Mouse (Mus musculus) forebrain, embryonic 14.5 days (tissue): ENCODE results near the gene Srd5a3. TPM values are rescaled to one million over a fixed set of nuclear protein-coding genes. Genes with fewer than 3 reads are reported as not detected.

Source experiments
- ATAC-seq: fragments of 200-750 bp; cut with Nextera tagmentation; 2 replicates; pipeline ENCODE4 v1.8.0; 2017; ENCODE audit warnings: mild to moderate bottlenecking, moderate library complexity
- DNase-seq: peaks from one replicate; pipeline ENCODE4 v3.0.0-alpha.2; 2015; ENCODE audit warnings: low spot score
- H3K27ac ChIP-seq: fragments of 300-500 bp; sonication (generic); 2 replicates; pipeline ENCODE4 v1.5.1; 2014; ENCODE audit warnings: low read depth, mild to moderate bottlenecking, control low read depth, low read length, moderate library complexity
- H3K27me3 ChIP-seq: fragments of 300-500 bp; sonication (generic); replicated peaks from 2 replicates; pipeline ENCODE4 v1.6.1; 2014; ENCODE audit warnings: low read length, control low read depth, mixed read lengths; ENCODE audit not compliant: control insufficient read depth, insufficient read depth
- H3K36me3 ChIP-seq: fragments of 300-500 bp; sonication (generic); 2 replicates; pipeline ENCODE4 v1.6.1; 2014; ENCODE audit warnings: low read length, control low read depth; ENCODE audit not compliant: control insufficient read depth, insufficient read depth
- H3K4me1 ChIP-seq: fragments of 300-500 bp; sonication (generic); 2 replicates; pipeline ENCODE4 v1.6.1; 2014; ENCODE audit warnings: antibody characterized with exemption, low read length, control low read depth; ENCODE audit not compliant: control insufficient read depth, insufficient read depth
- H3K4me2 ChIP-seq: fragments of 300-500 bp; sonication (generic); 2 replicates; pipeline ENCODE4 v1.6.1; 2014; ENCODE audit warnings: mild to moderate bottlenecking, control low read depth, low read length
- H3K4me3 ChIP-seq: fragments of 300-500 bp; sonication (generic); 2 replicates; pipeline ENCODE4 v1.5.1; 2014; ENCODE audit warnings: low read depth, low read length, control low read depth
- H3K9ac ChIP-seq: fragments of 300-500 bp; sonication (generic); 2 replicates; pipeline ENCODE4 v1.6.1; 2014; ENCODE audit warnings: mild to moderate bottlenecking, low read length, control low read depth, moderate library complexity
- H3K9me3 ChIP-seq: fragments of 300-500 bp; sonication (generic); replicated peaks from 2 replicates; pipeline ENCODE4 v1.6.1; 2016; ENCODE audit warnings: low read length, control low read depth, mixed read lengths; ENCODE audit not compliant: control insufficient read depth
- WGBS: fragments of 180-500 bp; shearing (Covaris S2); extraction: QIAGEN DNeasy Blood & Tissue Kit; methylation state at CpG from one replicate; pipeline ENCODE4 v1.1.7; 2014; 5-methylcytosine and 5-hydroxymethylcytosine counted together
- polyA plus RNA-seq: library from polyadenylated mRNA; unstranded; fragments of >200 nt; fragmentation: Nextera tagmentation; extraction: Ambion mirVana; gene quantifications from 2 replicates; pipeline ENCODE4 v1.2.1, GENCODE M21; 2014

Srd5a3 gene
- polyA plus RNA-seq, 1 experiment from 2014 or later: 13.5 TPM

GRCm38 (mm10) chr5:76127584-76128316 lies 12.3 kb upstream of the Srd5a3 start:
- H3K27ac ChIP-seq: no peak overlapping the region
- no peak overlapping the region for H3K9ac ChIP-seq
- WGBS: 77% methylated on average over 5 of the region's 5 CpGs
- no peaks in the 10 kb centered on the region for H3K9me3 ChIP-seq
- no peaks in the 10 kb centered on the region for H3K27me3 ChIP-seq
- ATAC-seq: no peak
- no peak overlapping the region for H3K4me3 ChIP-seq
- DNase-seq: no peak
- H3K4me1 ChIP-seq: no peaks in the 10 kb centered on the region
- no peaks in the 10 kb centered on the region for H3K36me3 ChIP-seq
- no peak overlapping the region for H3K4me2 ChIP-seq

DNA sequence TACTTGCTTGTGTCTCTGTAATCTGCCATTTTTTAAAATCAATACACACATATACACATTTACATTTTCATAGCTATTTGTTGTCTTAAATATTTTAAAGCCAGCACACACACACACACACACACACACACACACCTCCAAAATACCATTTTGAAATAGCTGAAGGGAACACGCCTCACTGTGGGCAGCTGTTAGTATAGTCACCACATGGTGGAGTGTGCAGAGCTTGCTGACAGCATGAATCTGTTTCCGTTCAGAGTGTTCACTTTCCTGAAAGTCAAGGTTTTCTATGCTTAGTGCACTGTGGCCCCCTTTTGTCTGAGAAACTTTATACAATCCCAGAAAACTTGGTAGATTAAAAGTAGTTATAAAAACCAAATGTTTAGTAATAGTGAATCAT lies 9.8 kb upstream of the Srd5a3 start:
- Histone ChIP-seq H3K27me3 (no peaks in the 10 kb centered on the region), H3K4me3 (no peak overlapping the region), H3K4me1 (no peaks in the 10 kb centered on the region), H3K9me3 (no peaks in the 10 kb centered on the region), H3K27ac (no peak overlapping the region), H3K36me3 (no peaks in the 10 kb centered on the region), H3K9ac (no peak overlapping the region), H3K4me2 (no peak overlapping the region)
- DNase-seq: peak; percentile 22
- no peak for ATAC-seq
- 57% methylated on average over 2 of the region's 2 CpGs for WGBS

DNA sequence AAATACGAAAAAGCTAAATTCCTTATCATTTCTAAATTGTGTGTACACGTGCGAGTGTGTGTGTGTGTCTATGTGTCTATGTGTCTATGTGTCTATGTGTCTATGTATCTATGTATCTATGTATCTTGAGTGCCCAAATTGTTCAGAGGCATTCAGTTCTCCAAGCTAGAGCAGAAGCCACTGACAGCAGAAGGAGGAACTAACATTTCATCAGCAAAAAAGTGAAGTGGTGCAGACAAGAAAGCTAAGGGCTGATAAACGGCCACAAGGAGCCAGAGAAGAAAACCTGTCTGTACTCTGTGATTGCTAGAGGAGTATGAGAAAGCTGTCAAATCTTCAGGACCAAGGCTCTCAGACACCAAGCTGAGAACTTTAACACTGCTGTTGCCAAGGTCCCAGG lies 8.1 kb upstream of the Srd5a3 start:
- DNase-seq (no peak), ATAC-seq (no peak)
- Histone ChIP-seq H3K36me3 (no peaks in the 10 kb centered on the region), H3K27me3 (no peaks in the 10 kb centered on the region), H3K4me2 (no peak overlapping the region), H3K9me3 (no peaks in the 10 kb centered on the region), H3K4me3 (no peak overlapping the region), H3K27ac (no peak overlapping the region), H3K4me1 (no peaks in the 10 kb centered on the region), H3K9ac (no peak overlapping the region)
- 90% methylated on average over 4 of the region's 4 CpGs for WGBS

- WGBS: 91% methylated on average over 1 of the region's 1 CpGs
- no peak overlapping the region for H3K4me2 ChIP-seq
- no peak for ATAC-seq
- DNase-seq: no peak
- no peak overlapping the region for H3K27ac ChIP-seq
- no peaks in the 10 kb centered on the region for H3K9me3 ChIP-seq
- H3K4me3 ChIP-seq: no peak overlapping the region
- no peaks in the 10 kb centered on the region for H3K36me3 ChIP-seq
- no peaks in the 10 kb centered on the region for H3K27me3 ChIP-seq
- peaks cover 6% of the 10 kb centered on the region; the same call in 1 of the 2 replicates for H3K4me1 ChIP-seq
- no peak overlapping the region for H3K9ac ChIP-seq
Measured at GRCm38 (mm10) chr5:76135644-76136043, 4.4 kb upstream of the Srd5a3 start.

DNA sequence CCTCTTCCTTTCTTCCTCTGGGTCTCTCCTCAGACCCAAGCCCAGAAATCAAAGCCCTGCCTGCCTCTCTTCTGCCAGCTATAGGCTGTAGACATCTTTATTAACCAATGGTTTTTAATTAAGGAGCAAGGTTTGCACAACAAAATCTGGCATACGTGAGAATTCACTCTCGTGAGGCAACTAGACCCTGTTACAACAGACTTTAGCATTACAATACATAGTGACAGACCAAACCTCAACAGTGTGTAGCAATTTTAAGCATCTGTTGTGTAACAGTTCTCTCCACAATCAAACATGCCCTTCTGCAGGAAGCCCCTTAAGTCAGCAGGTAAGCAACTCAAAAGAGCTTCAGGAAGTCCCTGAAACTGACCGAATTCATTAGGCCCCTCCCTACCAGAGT lies 3.8 kb upstream of the Srd5a3 start:
- H3K27me3 ChIP-seq: no peaks in the 10 kb centered on the region
- no peak overlapping the region for H3K27ac ChIP-seq
- DNase-seq: no peak
- H3K4me2 ChIP-seq: no peak overlapping the region
- no peak for ATAC-seq
- H3K9ac ChIP-seq: no peak overlapping the region
- H3K9me3 ChIP-seq: no peaks in the 10 kb centered on the region
- H3K4me3 ChIP-seq: no peak overlapping the region
- no peaks in the 10 kb centered on the region for H3K36me3 ChIP-seq
- peaks cover 9% of the 10 kb centered on the region; the same call in 1 of the 2 replicates for H3K4me1 ChIP-seq
- WGBS: 83% methylated on average over 3 of the region's 3 CpGs

GRCm38 (mm10) chr5:76137586-76137985 lies 2.5 kb upstream of the Srd5a3 start:
- Histone ChIP-seq H3K36me3 (no peaks in the 10 kb centered on the region), H3K4me2 (no peak overlapping the region), H3K4me1 (peaks cover 12% of the 10 kb centered on the region; the same call in 1 of the 2 replicates), H3K27ac (no peak overlapping the region), H3K4me3 (no peak overlapping the region), H3K9me3 (no peaks in the 10 kb centered on the region), H3K9ac (no peak overlapping the region), H3K27me3 (no peaks in the 10 kb centered on the region)
- WGBS: 89% methylated on average over 1 of the region's 1 CpGs
- no peak for ATAC-seq
- no peak for DNase-seq

DNA sequence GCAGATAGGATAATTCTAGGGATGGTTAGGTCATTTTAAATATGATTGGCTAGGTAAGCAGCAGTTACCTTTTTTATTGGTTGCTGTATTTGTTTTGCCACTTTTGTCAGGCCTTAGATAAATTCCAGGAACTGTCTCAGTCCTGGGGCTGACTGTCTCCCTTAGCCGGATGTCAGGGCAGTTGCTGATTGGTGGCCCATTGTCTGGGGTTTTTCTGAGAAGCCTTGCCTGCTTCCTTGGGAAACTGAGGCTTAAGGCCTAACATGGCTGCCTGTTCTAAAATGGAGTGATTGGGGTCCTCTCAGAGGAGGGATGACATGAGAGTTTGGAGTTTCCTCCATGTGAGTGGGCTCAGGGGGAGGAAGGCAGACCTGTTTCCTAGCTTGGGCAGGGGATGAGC lies 2.0 kb upstream of the Srd5a3 start:
- Histone ChIP-seq H3K27ac (no peak overlapping the region), H3K4me1 (peaks cover 12% of the 10 kb centered on the region; the same call in 1 of the 2 replicates), H3K27me3 (no peaks in the 10 kb centered on the region), H3K9me3 (no peaks in the 10 kb centered on the region), H3K36me3 (no peaks in the 10 kb centered on the region), H3K4me3 (no peak overlapping the region), H3K4me2 (no peak overlapping the region), H3K9ac (no peak overlapping the region)
- DNase-seq (no peak), ATAC-seq (no peak)
- 75% methylated on average over 1 of the region's 1 CpGs for WGBS

GRCm38 (mm10) chr5:76138512-76138911 lies 1.6 kb upstream of the Srd5a3 start:
- H3K4me1 ChIP-seq: peaks cover 12% of the 10 kb centered on the region; the same call in 1 of the 2 replicates
- H3K27ac ChIP-seq: no peak overlapping the region
- DNase-seq (no peak), ATAC-seq (no peak)
- H3K9me3 ChIP-seq: no peaks in the 10 kb centered on the region
- no peak overlapping the region for H3K9ac ChIP-seq
- no peaks in the 10 kb centered on the region for H3K36me3 ChIP-seq
- no peak overlapping the region for H3K4me3 ChIP-seq
- WGBS: 51% methylated on average over 10 of the region's 10 CpGs
- no peak overlapping the region for H3K4me2 ChIP-seq
- H3K27me3 ChIP-seq: no peaks in the 10 kb centered on the region

- Histone ChIP-seq H3K4me2 (peak overlapping the region; percentile 62; the same call in 1 of the 2 replicates), H3K36me3 (no peaks in the 10 kb centered on the region), H3K4me1 (peaks cover 12% of the 10 kb centered on the region; the same call in 1 of the 2 replicates), H3K4me3 (no peak overlapping the region), H3K9me3 (no peaks in the 10 kb centered on the region), H3K27ac (no peak overlapping the region), H3K9ac (no peak overlapping the region), H3K27me3 (no peaks in the 10 kb centered on the region)
- 49% methylated on average over 7 of the region's 7 CpGs for WGBS
- no peak for ATAC-seq
- no peak for DNase-seq
Measured at GRCm38 (mm10) chr5:76139171-76139671, 850 bp upstream of the Srd5a3 start.
